Mouse (Mus musculus): ENCODE data around the gene Cacng2. TPM values are rescaled to one million over a fixed set of nuclear protein-coding genes. Genes with fewer than 3 reads are reported as not detected.

Cacng2 gene
- polyA plus RNA-seq, 1 experiment from 2014 or later, result not detected

GRCm38 (mm10) chr15:77956404-77956901 is 163.4 kb downstream of the Cacng2 start, which contains the start of gene Foxred2:
Foxred2 (minus strand) TSS chr15:77956722.
- DNase-seq (ENCODE audit: low spot score) (peak; percentile 91), ATAC-seq (peak; percentile 98)
- Histone ChIP-seq H3K9ac (replicated peaks; ENCODE audit: low read depth) (no peak within 1 kb of the TSS), H3K36me3 (ENCODE audit: insufficient read depth, low read length) (peaks cover 21% of the 10 kb centered on the region), H3K4me2 (replicated peaks; ENCODE audit: low read depth, low read length) (peak within 1 kb of the TSS; percentile 64), H3K4me3 (ENCODE audit: low read depth, low read length) (peak within 1 kb of the TSS; percentile 33), H3K27me3 (replicated peaks; ENCODE audit: insufficient read depth, low read length) (peaks cover 10% of the 10 kb centered on the region), H3K4me1 (ENCODE audit: insufficient read depth, low read depth, low read length) (peaks cover 10% of the 10 kb centered on the region), H3K9me3 (ENCODE audit: low read length) (no peaks in the 10 kb centered on the region), H3K27ac (ENCODE audit: low read length) (no peak within 1 kb of the TSS)
- no peak for TF ChIP-seq EP300 (IDR thresholded peaks at IDR 0.05)
- TF ChIP-seq CTCF (IDR thresholded peaks at IDR 0.05), result peak; percentile 62
- WGBS, result 1% methylated on average over 32 of the region's 39 CpGs

GRCm38 (mm10) chr15:77955440-77956403 is 164.1 kb downstream of the Cacng2 start:
- WGBS, result 10% methylated on average over 51 of the region's 52 CpGs
- no peak for DNase-seq (ENCODE audit: low spot score)

GRCm38 (mm10) chr15:77954362-77954761 is 165.5 kb downstream of the Cacng2 start:
- Histone ChIP-seq H3K9ac (replicated peaks; ENCODE audit: low read depth) (no peak overlapping the region), H3K27me3 (replicated peaks; ENCODE audit: insufficient read depth, low read length) (peaks cover 10% of the 10 kb centered on the region), H3K4me3 (ENCODE audit: low read depth, low read length) (no peak overlapping the region), H3K4me1 (ENCODE audit: insufficient read depth, low read depth, low read length) (peaks cover 10% of the 10 kb centered on the region), H3K36me3 (ENCODE audit: insufficient read depth, low read length) (peaks cover 3% of the 10 kb centered on the region; the same call in 1 of the 2 replicates), H3K27ac (ENCODE audit: low read length) (no peak overlapping the region), H3K9me3 (ENCODE audit: low read length) (no peaks in the 10 kb centered on the region), H3K4me2 (replicated peaks; ENCODE audit: low read depth, low read length) (no peak overlapping the region)
- no peak for TF ChIP-seq CTCF (IDR thresholded peaks at IDR 0.05)
- no peak for TF ChIP-seq EP300 (IDR thresholded peaks at IDR 0.05)
- ATAC-seq, result no peak
- 79% methylated on average over 2 of the region's 2 CpGs for WGBS
- no peak for DNase-seq (ENCODE audit: low spot score)

More at GRCm38 (mm10) chr15:77955440-77956403, 164.1 kb downstream of the Cacng2 start:
- Histone ChIP-seq H3K9me3 (ENCODE audit: low read length) (no peaks in the 10 kb centered on the region), H3K4me1 (ENCODE audit: insufficient read depth, low read depth, low read length) (peaks cover 10% of the 10 kb centered on the region), H3K36me3 (ENCODE audit: insufficient read depth, low read length) (peaks cover 15% of the 10 kb centered on the region), H3K4me3 (ENCODE audit: low read depth, low read length) (peak overlapping the region; percentile 33), H3K4me2 (replicated peaks; ENCODE audit: low read depth, low read length) (peak overlapping the region; percentile 64), H3K27ac (ENCODE audit: low read length) (no peak overlapping the region), H3K9ac (replicated peaks; ENCODE audit: low read depth) (no peak overlapping the region), H3K27me3 (replicated peaks; ENCODE audit: insufficient read depth, low read length) (peaks cover 10% of the 10 kb centered on the region)
- ATAC-seq, result 0 out of 2 replicates have a peak, but pooled peaks have one; percentile 1
- no peak for TF ChIP-seq CTCF (IDR thresholded peaks at IDR 0.05)
- no peak for TF ChIP-seq EP300 (IDR thresholded peaks at IDR 0.05)

GRCm38 (mm10) chr15:77952921-77953320 is 166.9 kb downstream of the Cacng2 start:
- Histone ChIP-seq H3K4me3 (ENCODE audit: low read depth, low read length) (no peak overlapping the region), H3K9me3 (ENCODE audit: low read length) (no peaks in the 10 kb centered on the region), H3K27ac (ENCODE audit: low read length) (no peak overlapping the region), H3K36me3 (ENCODE audit: insufficient read depth, low read length) (no peaks in the 10 kb centered on the region), H3K27me3 (replicated peaks; ENCODE audit: insufficient read depth, low read length) (peaks cover 10% of the 10 kb centered on the region), H3K9ac (replicated peaks; ENCODE audit: low read depth) (no peak overlapping the region), H3K4me2 (replicated peaks; ENCODE audit: low read depth, low read length) (no peak overlapping the region), H3K4me1 (ENCODE audit: insufficient read depth, low read depth, low read length) (peaks cover 10% of the 10 kb centered on the region)
- 83% methylated on average over 3 of the region's 3 CpGs for WGBS
- DNase-seq (ENCODE audit: low spot score), result no peak
- TF ChIP-seq CTCF (IDR thresholded peaks at IDR 0.05) (no peak), EP300 (IDR thresholded peaks at IDR 0.05) (no peak)
- ATAC-seq, result no peak

GRCm38 (mm10) chr15:77949061-77949460 is 170.8 kb downstream of the Cacng2 start:
- no peak for ATAC-seq
- H3K36me3 ChIP-seq (ENCODE audit: insufficient read depth, low read length), result no peaks in the 10 kb centered on the region
- no peaks in the 10 kb centered on the region for H3K27me3 ChIP-seq (replicated peaks; ENCODE audit: insufficient read depth, low read length)
- no peak for TF ChIP-seq CTCF (IDR thresholded peaks at IDR 0.05)
- no peak for TF ChIP-seq EP300 (IDR thresholded peaks at IDR 0.05)
- no peak for DNase-seq (ENCODE audit: low spot score)
- 74% methylated on average over 7 of the region's 7 CpGs for WGBS
- no peaks in the 10 kb centered on the region for H3K4me1 ChIP-seq (ENCODE audit: insufficient read depth, low read depth, low read length)
- no peak overlapping the region for H3K4me2 ChIP-seq (replicated peaks; ENCODE audit: low read depth, low read length)
- H3K9me3 ChIP-seq (ENCODE audit: low read length), result no peaks in the 10 kb centered on the region
- no peak overlapping the region for H3K9ac ChIP-seq (replicated peaks; ENCODE audit: low read depth)
- H3K4me3 ChIP-seq (ENCODE audit: low read depth, low read length), result no peak overlapping the region
- no peak overlapping the region for H3K27ac ChIP-seq (ENCODE audit: low read length)

GRCm38 (mm10) chr15:77945711-77946110 is 174.1 kb downstream of the Cacng2 start:
- Histone ChIP-seq H3K36me3 (ENCODE audit: insufficient read depth, low read length) (no peaks in the 10 kb centered on the region), H3K27me3 (replicated peaks; ENCODE audit: insufficient read depth, low read length) (no peaks in the 10 kb centered on the region), H3K9ac (replicated peaks; ENCODE audit: low read depth) (no peak overlapping the region), H3K4me3 (ENCODE audit: low read depth, low read length) (no peak overlapping the region), H3K4me1 (ENCODE audit: insufficient read depth, low read depth, low read length) (no peaks in the 10 kb centered on the region), H3K27ac (ENCODE audit: low read length) (no peak overlapping the region), H3K9me3 (ENCODE audit: low read length) (no peaks in the 10 kb centered on the region), H3K4me2 (replicated peaks; ENCODE audit: low read depth, low read length) (no peak overlapping the region)
- DNase-seq (ENCODE audit: low spot score) (peak; percentile 60), ATAC-seq (peak; percentile 62)
- 78% methylated on average over 4 of the region's 4 CpGs for WGBS
- TF ChIP-seq EP300 (IDR thresholded peaks at IDR 0.05) (no peak), CTCF (IDR thresholded peaks at IDR 0.05) (no peak)

Other genes with a start within 250 kb of the Cacng2 start
- 121 and 122 TPM in 2 replicates for gene Txn2, start 191.0 kb downstream of the Cacng2 start, polyA plus RNA-seq (2015; fragmentation: Nextera tagmentation; extraction: Ambion mirVana)
- 0.21 and 0.24 TPM in 2 replicates for gene Foxred2, start 163.3 kb downstream of the Cacng2 start, polyA plus RNA-seq (2015; fragmentation: Nextera tagmentation; extraction: Ambion mirVana)
- 82.4 and 95.8 TPM in 2 replicates for gene Eif3d, start 149.2 kb downstream of the Cacng2 start, polyA plus RNA-seq (2015; fragmentation: Nextera tagmentation; extraction: Ambion mirVana)
- 61.6 and 62.2 TPM in 2 replicates for gene Ift27, start 54.1 kb upstream of the Cacng2 start, polyA plus RNA-seq (2015; fragmentation: Nextera tagmentation; extraction: Ambion mirVana)
- not detected in 2 replicates for gene Pvalb, start 86.4 kb upstream of the Cacng2 start, polyA plus RNA-seq (2015; fragmentation: Nextera tagmentation; extraction: Ambion mirVana)
- 12.6 and 13.4 TPM in 2 replicates for gene Ncf4, start 124.8 kb upstream of the Cacng2 start, polyA plus RNA-seq (2015; fragmentation: Nextera tagmentation; extraction: Ambion mirVana)
- 0.84 and 0.95 TPM in 2 replicates for gene Csf2rb2, start 185.7 kb upstream of the Cacng2 start, polyA plus RNA-seq (2015; fragmentation: Nextera tagmentation; extraction: Ambion mirVana)
- 7.8 and 8.7 TPM in 2 replicates for gene Csf2rb, start 205.7 kb upstream of the Cacng2 start, polyA plus RNA-seq (2015; fragmentation: Nextera tagmentation; extraction: Ambion mirVana)